Mouse (Mus musculus): ENCODE measurements around the gene Ap4b1. TPM values are rescaled to one million over a fixed set of nuclear protein-coding genes. Genes with fewer than 3 reads are reported as not detected.

Ap4b1 gene
- 25.9 and 26.7 TPM in 2 replicates for polyA plus RNA-seq (2014; fragmentation: Nextera tagmentation; extraction: Ambion mirVana)

- Histone ChIP-seq H3K27me3 (replicated peaks; ENCODE audit: control insufficient read depth, insufficient read depth, low read length) (no peaks in the 10 kb centered on the region), H3K9ac (ENCODE audit: low read length) (peak within 1 kb of the TSS; percentile 79), H3K4me2 (ENCODE audit: low read length) (peak within 1 kb of the TSS; percentile 78), H3K36me3 (ENCODE audit: control insufficient read depth, insufficient read depth, low read length) (peaks cover 32% of the 10 kb centered on the region), H3K4me1 (ENCODE audit: control insufficient read depth, insufficient read depth, low read length) (peaks cover 12% of the 10 kb centered on the region), H3K4me3 (ENCODE audit: low read depth, low read length) (peak within 1 kb of the TSS; percentile 63), H3K27ac (ENCODE audit: low read depth, low read length) (peak within 1 kb of the TSS; percentile 87), H3K9me3 (replicated peaks; ENCODE audit: control insufficient read depth, low read length) (no peaks in the 10 kb centered on the region)
- under 1% methylated on average over 59 of the region's 70 CpGs for WGBS
- DNase-seq (ENCODE audit: low spot score) (peak; percentile 97), ATAC-seq (peak; percentile 99)
Observed at GRCm38 (mm10) chr3:103808891-103809798, at the start of gene Ap4b1, which contains the start of the genes Dclre1b and Gm43064. Ap4b1 (plus strand) TSS chr3:103809520. Dclre1b (minus strand) TSS chr3:103809444. Gm43064 (plus strand) TSS chr3:103809573.

DNA sequence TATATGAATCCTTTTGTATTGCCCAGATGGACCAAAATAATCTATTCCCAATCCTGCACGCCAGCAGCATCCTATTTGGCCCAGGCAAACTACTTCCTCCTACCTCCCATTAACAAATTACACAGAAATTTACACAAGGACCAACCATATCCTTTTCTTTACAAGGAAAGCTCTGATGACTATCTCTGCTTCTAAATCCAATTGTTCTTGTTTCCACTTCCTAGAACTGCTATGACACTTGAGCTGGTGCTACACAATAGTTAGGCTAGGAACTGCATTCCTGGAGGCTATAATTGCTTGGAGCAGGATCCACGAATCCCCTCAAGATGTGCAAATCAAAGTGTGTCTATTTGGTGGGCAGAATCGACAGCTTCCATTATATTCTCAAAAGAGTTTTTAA, 42.5 kb upstream of the Ap4b1 start:
- no peak overlapping the region for H3K9ac ChIP-seq (ENCODE audit: low read length)
- no peak for DNase-seq (ENCODE audit: low spot score)
- H3K4me2 ChIP-seq (ENCODE audit: low read length), result no peak overlapping the region
- no peaks in the 10 kb centered on the region for H3K27me3 ChIP-seq (replicated peaks; ENCODE audit: control insufficient read depth, insufficient read depth, low read length)
- no peaks in the 10 kb centered on the region for H3K9me3 ChIP-seq (replicated peaks; ENCODE audit: control insufficient read depth, low read length)
- H3K27ac ChIP-seq (ENCODE audit: low read depth, low read length), result no peak overlapping the region
- ATAC-seq, result no peak
- WGBS, result 71% methylated on average over 3 of the region's 3 CpGs
- H3K36me3 ChIP-seq (ENCODE audit: control insufficient read depth, insufficient read depth, low read length), result peaks cover 33% of the 10 kb centered on the region
- H3K4me3 ChIP-seq (ENCODE audit: low read depth, low read length), result no peak overlapping the region
- H3K4me1 ChIP-seq (ENCODE audit: control insufficient read depth, insufficient read depth, low read length), result no peaks in the 10 kb centered on the region

GRCm38 (mm10) chr3:103771531-103772130, 37.7 kb upstream of the Ap4b1 start:
- Histone ChIP-seq H3K27ac (ENCODE audit: low read depth, low read length) (no peak overlapping the region; the same call in 1 of the 2 replicates), H3K9ac (ENCODE audit: low read length) (no peak overlapping the region), H3K4me1 (ENCODE audit: control insufficient read depth, insufficient read depth, low read length) (no peaks in the 10 kb centered on the region), H3K9me3 (replicated peaks; ENCODE audit: control insufficient read depth, low read length) (no peaks in the 10 kb centered on the region), H3K4me3 (ENCODE audit: low read depth, low read length) (no peak overlapping the region), H3K27me3 (replicated peaks; ENCODE audit: control insufficient read depth, insufficient read depth, low read length) (no peaks in the 10 kb centered on the region), H3K4me2 (ENCODE audit: low read length) (no peak overlapping the region), H3K36me3 (ENCODE audit: control insufficient read depth, insufficient read depth, low read length) (peaks cover 19% of the 10 kb centered on the region)
- 75% methylated on average over 9 of the region's 9 CpGs for WGBS
- ATAC-seq (no peak), DNase-seq (ENCODE audit: low spot score) (peak; percentile 7)

GRCm38 (mm10) chr3:103772846-103773245, 36.5 kb upstream of the Ap4b1 start:
- no peak overlapping the region for H3K9ac ChIP-seq (ENCODE audit: low read length)
- no peak for ATAC-seq
- no peaks in the 10 kb centered on the region for H3K9me3 ChIP-seq (replicated peaks; ENCODE audit: control insufficient read depth, low read length)
- H3K4me3 ChIP-seq (ENCODE audit: low read depth, low read length), result no peak overlapping the region
- no peak overlapping the region for H3K4me2 ChIP-seq (ENCODE audit: low read length)
- H3K36me3 ChIP-seq (ENCODE audit: control insufficient read depth, insufficient read depth, low read length), result peaks cover 27% of the 10 kb centered on the region
- no peaks in the 10 kb centered on the region for H3K4me1 ChIP-seq (ENCODE audit: control insufficient read depth, insufficient read depth, low read length)
- 82% methylated on average over 4 of the region's 4 CpGs for WGBS
- no peaks in the 10 kb centered on the region for H3K27me3 ChIP-seq (replicated peaks; ENCODE audit: control insufficient read depth, insufficient read depth, low read length)
- H3K27ac ChIP-seq (ENCODE audit: low read depth, low read length), result no peak overlapping the region
- no peak for DNase-seq (ENCODE audit: low spot score)

- Histone ChIP-seq H3K27ac (ENCODE audit: low read depth, low read length) (no peak overlapping the region), H3K27me3 (replicated peaks; ENCODE audit: control insufficient read depth, insufficient read depth, low read length) (no peaks in the 10 kb centered on the region), H3K36me3 (ENCODE audit: control insufficient read depth, insufficient read depth, low read length) (peaks cover 27% of the 10 kb centered on the region), H3K9me3 (replicated peaks; ENCODE audit: control insufficient read depth, low read length) (no peaks in the 10 kb centered on the region), H3K9ac (ENCODE audit: low read length) (no peak overlapping the region), H3K4me1 (ENCODE audit: control insufficient read depth, insufficient read depth, low read length) (no peaks in the 10 kb centered on the region), H3K4me2 (ENCODE audit: low read length) (no peak overlapping the region), H3K4me3 (ENCODE audit: low read depth, low read length) (no peak overlapping the region)
- DNase-seq (ENCODE audit: low spot score) (no peak), ATAC-seq (no peak)
- WGBS, result 89% methylated on average over 3 of the region's 3 CpGs
Observed at GRCm38 (mm10) chr3:103773508-103773907, 35.8 kb upstream of the Ap4b1 start.

DNA sequence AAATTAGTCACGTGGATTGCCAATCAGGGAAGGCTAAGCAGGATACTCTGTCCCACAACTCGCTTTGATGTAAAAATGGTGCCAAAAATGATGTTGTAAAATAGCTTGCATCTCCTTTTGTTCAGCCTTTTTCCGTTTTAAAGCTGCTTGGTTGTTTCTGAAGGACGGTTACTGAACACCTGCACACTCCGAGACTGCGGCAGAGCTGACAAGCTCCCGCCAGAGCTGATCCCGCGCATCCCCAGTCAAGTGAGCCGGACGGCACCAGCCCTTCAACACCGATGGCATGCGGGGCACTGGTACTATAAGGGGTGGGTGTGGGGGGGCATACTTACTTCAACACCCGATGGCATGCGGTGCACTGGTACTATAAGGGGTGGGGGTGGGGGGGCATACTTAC, 35.3 kb upstream of the Ap4b1 start:
- WGBS, result 83% methylated on average over 15 of the region's 15 CpGs
- ATAC-seq, result no peak

GRCm38 (mm10) chr3:103777940-103778339, 31.4 kb upstream of the Ap4b1 start:
- 89% methylated on average over 11 of the region's 11 CpGs for WGBS
- no peak for ATAC-seq

More for the DNA sequence above, 35.3 kb upstream of the Ap4b1 start:
- Histone ChIP-seq H3K4me3 (ENCODE audit: low read depth, low read length) (no peak overlapping the region), H3K4me2 (ENCODE audit: low read length) (no peak overlapping the region), H3K9ac (ENCODE audit: low read length) (no peak overlapping the region), H3K4me1 (ENCODE audit: control insufficient read depth, insufficient read depth, low read length) (no peaks in the 10 kb centered on the region), H3K27ac (ENCODE audit: low read depth, low read length) (no peak overlapping the region), H3K27me3 (replicated peaks; ENCODE audit: control insufficient read depth, insufficient read depth, low read length) (no peaks in the 10 kb centered on the region), H3K9me3 (replicated peaks; ENCODE audit: control insufficient read depth, low read length) (no peaks in the 10 kb centered on the region), H3K36me3 (ENCODE audit: control insufficient read depth, insufficient read depth, low read length) (peaks cover 26% of the 10 kb centered on the region)
- no peak for DNase-seq (ENCODE audit: low spot score)

GRCm38 (mm10) chr3:103778660-103779059, 30.7 kb upstream of the Ap4b1 start:
- Histone ChIP-seq H3K4me3 (ENCODE audit: low read depth, low read length) (no peak overlapping the region), H3K27ac (ENCODE audit: low read depth, low read length) (no peak overlapping the region), H3K4me2 (ENCODE audit: low read length) (no peak overlapping the region), H3K9ac (ENCODE audit: low read length) (no peak overlapping the region), H3K27me3 (replicated peaks; ENCODE audit: control insufficient read depth, insufficient read depth, low read length) (no peaks in the 10 kb centered on the region), H3K4me1 (ENCODE audit: control insufficient read depth, insufficient read depth, low read length) (no peaks in the 10 kb centered on the region), H3K9me3 (replicated peaks; ENCODE audit: control insufficient read depth, low read length) (no peaks in the 10 kb centered on the region), H3K36me3 (ENCODE audit: control insufficient read depth, insufficient read depth, low read length) (peaks cover 21% of the 10 kb centered on the region)
- WGBS, result 89% methylated on average over 6 of the region's 6 CpGs
- DNase-seq (ENCODE audit: low spot score) (no peak), ATAC-seq (no peak)

More at GRCm38 (mm10) chr3:103777940-103778339, 31.4 kb upstream of the Ap4b1 start:
- Histone ChIP-seq H3K27me3 (replicated peaks; ENCODE audit: control insufficient read depth, insufficient read depth, low read length) (no peaks in the 10 kb centered on the region), H3K4me2 (ENCODE audit: low read length) (no peak overlapping the region), H3K4me3 (ENCODE audit: low read depth, low read length) (no peak overlapping the region), H3K9me3 (replicated peaks; ENCODE audit: control insufficient read depth, low read length) (no peaks in the 10 kb centered on the region), H3K9ac (ENCODE audit: low read length) (no peak overlapping the region), H3K27ac (ENCODE audit: low read depth, low read length) (peak overlapping the region; percentile 14; the same call in 1 of the 2 replicates), H3K36me3 (ENCODE audit: control insufficient read depth, insufficient read depth, low read length) (peaks cover 21% of the 10 kb centered on the region), H3K4me1 (ENCODE audit: control insufficient read depth, insufficient read depth, low read length) (no peaks in the 10 kb centered on the region)
- DNase-seq (ENCODE audit: low spot score), result no peak

Data from forebrain, embryonic 14.5 days (tissue).